In genomic region chr7:36778456-36778855, GRCm38 (mm10) we compare ENCODE assay signal across 28 mouse cellular contexts.
"Had no signal": no experiment of that assay in that cellular context is flagged by ENCODE, and none has a peak within 500 bp of the region (broad histone marks: within the 10 kb centered on the region; RNA-seq: fewer than 3 reads in every experiment).

No protein-coding gene starts in this region.

- H3K27me3 ChIP-seq: embryonic facial prominence, embryonic 12.5 days; embryonic facial prominence, embryonic 13.5 days; embryonic facial prominence, embryonic 15.5 days; forebrain, embryonic 12.5 days; forebrain, embryonic 13.5 days; forebrain, embryonic 15.5 days had no signal

- H3K9me3 ChIP-seq: embryonic facial prominence, embryonic 10.5 days; embryonic facial prominence, embryonic 12.5 days; embryonic facial prominence, embryonic 13.5 days; embryonic facial prominence, embryonic 15.5 days; forebrain, embryonic 10.5 days; forebrain, embryonic 12.5 days; forebrain, embryonic 13.5 days; forebrain, embryonic 15.5 days had no signal

- H3K27ac ChIP-seq: embryonic facial prominence, embryonic 10.5 days; embryonic facial prominence, embryonic 12.5 days; embryonic facial prominence, embryonic 13.5 days; embryonic facial prominence, embryonic 15.5 days; forebrain, embryonic 10.5 days; forebrain, embryonic 12.5 days; forebrain, embryonic 13.5 days; forebrain, embryonic 15.5 days; gastrocnemius, adult 2 months; heart, adult 2 months had no signal

- DNase-seq: cerebellum, adult 8-10 months; cerebellum, adult 9-10 months; cerebellum, adult 9-11 months; cerebellum, postnatal 10 days; cerebellum, postnatal 14 days; cerebellum, postnatal 25 days; cerebellum, postnatal 36 days; embryo, embryonic 11 days; forebrain, postnatal 0 days; gastrocnemius, adult 2 months; gastrocnemius, postnatal 10 days; gastrocnemius, postnatal 14 days; gastrocnemius, postnatal 25 days; gastrocnemius, postnatal 36 days; heart, adult 11 months; heart, adult 18-20 months; heart, adult 2 months had no signal

- ATAC-seq: forebrain, embryonic 13.5 days; forebrain, embryonic 14.5 days; forebrain, embryonic 15.5 days; forebrain, embryonic 16.5 days; forebrain, postnatal 0 days had no signal

- H3K36me3 ChIP-seq: embryonic facial prominence, embryonic 10.5 days; embryonic facial prominence, embryonic 12.5 days; embryonic facial prominence, embryonic 13.5 days; embryonic facial prominence, embryonic 15.5 days; forebrain, embryonic 10.5 days; forebrain, embryonic 12.5 days; forebrain, embryonic 15.5 days had no signal

- H3K4me2 ChIP-seq: embryonic facial prominence, embryonic 12.5 days; embryonic facial prominence, embryonic 13.5 days; embryonic facial prominence, embryonic 15.5 days; forebrain, embryonic 12.5 days; forebrain, embryonic 13.5 days; forebrain, embryonic 15.5 days had no signal

- H3K9ac ChIP-seq: embryonic facial prominence, embryonic 12.5 days; embryonic facial prominence, embryonic 13.5 days; embryonic facial prominence, embryonic 15.5 days; forebrain, embryonic 12.5 days; forebrain, embryonic 13.5 days; forebrain, embryonic 15.5 days; forebrain, postnatal 0 days had no signal

- H3K4me1 ChIP-seq: embryonic facial prominence, embryonic 12.5 days; embryonic facial prominence, embryonic 13.5 days; embryonic facial prominence, embryonic 15.5 days had no signal

- H3K4me3 ChIP-seq: embryonic facial prominence, embryonic 10.5 days; embryonic facial prominence, embryonic 12.5 days; embryonic facial prominence, embryonic 13.5 days; embryonic facial prominence, embryonic 15.5 days; erythroblast, embryonic 14.5 days; forebrain, embryonic 10.5 days; forebrain, embryonic 12.5 days; forebrain, embryonic 13.5 days; forebrain, embryonic 15.5 days; gastrocnemius, adult 2 months; heart, adult 2 months had no signal
